Mouse (Mus musculus) cerebellum, adult 2 months (tissue): ENCODE measurements around the gene Inf2. TPM values are rescaled to one million over a fixed set of nuclear protein-coding genes. Genes with fewer than 3 reads are reported as not detected.

Experiments
- DNase-seq, 2 experiments: peaks; one replicate each; pipeline ENCODE4 v3.0.0; 2021
- H3K27ac ChIP-seq: fragments of 200-500 bp; 2 replicates; pipeline ENCODE4 v1.5.1; 2012; ENCODE audit warnings: low read length, control low read depth, inconsistent platforms; ENCODE audit not compliant: insufficient read depth
- H3K27me3 ChIP-seq: fragments of 200-500 bp; 2 replicates; pipeline ENCODE4 v1.6.1; 2012; ENCODE audit warnings: inconsistent platforms, mild to moderate bottlenecking, low read length, moderate library complexity; ENCODE audit not compliant: control insufficient read depth, insufficient read depth
- H3K4me1 ChIP-seq: fragments of 200-500 bp; 2 replicates; pipeline ENCODE4 v1.6.1; 2011; ENCODE audit warnings: low read length; ENCODE audit not compliant: control insufficient read depth, insufficient read depth
- H3K4me3 ChIP-seq: fragments of 200-500 bp; replicated peaks from 2 replicates; pipeline ENCODE3; 2011; ENCODE audit warnings: mild to moderate bottlenecking, low read depth, low read length, control low read depth; ENCODE audit not compliant: insufficient read depth
- CTCF ChIP-seq: fragments of 200-500 bp; IDR thresholded peaks from 2 replicates; pipeline ENCODE4 v1.5.1; 2011; ENCODE audit warnings: low read depth, mild to moderate bottlenecking, control low read depth, low read length, moderate library complexity, borderline replicate concordance; ENCODE audit not compliant: insufficient read depth
- POLR2A ChIP-seq: fragments of 200-500 bp; IDR thresholded peaks from 2 replicates; pipeline ENCODE4 v1.6.1; 2011; ENCODE audit warnings: low read length, control low read depth, borderline replicate concordance; ENCODE audit not compliant: insufficient read depth
- WGBS: fragments of 180-500 bp; shearing (Covaris S2); methylation state at CpG from one replicate; pipeline ENCODE4 v1.1.7; 2018; 5-methylcytosine and 5-hydroxymethylcytosine counted together
- polyA plus RNA-seq: library from polyadenylated mRNA; depleted of rRNA; stranded (reverse); fragments of >200 nt; gene quantifications from 2 replicates; pipeline ENCODE4 v1.2.3, GENCODE M21; 2012; rRNA removed

The Inf2 gene
- polyA plus RNA-seq: 34.9 and 41.8 TPM in 2 replicates

GRCm38 (mm10) chr12:112588426-112589256 is at the start of gene Inf2:
Gene Inf2 (plus strand): TSS chr12:112588784.
- no peak for TF ChIP-seq CTCF
- no peak for TF ChIP-seq POLR2A
- Histone ChIP-seq H3K4me3 (peak within 1 kb of the TSS; percentile 47), H3K27ac (no peak within 1 kb of the TSS), H3K27me3 (no peaks in the 10 kb centered on the region), H3K4me1 (peaks cover 66% of the 10 kb centered on the region)
- DNase-seq: peak; percentile 56
- whole genome bisulfite sequencing: 8% methylated on average over 60 of the region's 60 CpGs

- no peak for DNase-seq
- WGBS: 91% methylated on average over 7 of the region's 7 CpGs
- H3K4me3 ChIP-seq: no peak overlapping the region
- TF ChIP-seq POLR2A (no peak), CTCF (no peak)
- no peaks in the 10 kb centered on the region for H3K27me3 ChIP-seq
- no peaks in the 10 kb centered on the region for H3K4me1 ChIP-seq
- H3K27ac ChIP-seq: no peak overlapping the region
Observed at GRCm38 (mm10) chr12:112539466-112539965, 49.1 kb upstream of the Inf2 start.

GRCm38 (mm10) chr12:112540321-112540720 is 48.3 kb upstream of the Inf2 start:
- Histone ChIP-seq H3K4me3 (no peak overlapping the region), H3K27ac (no peak overlapping the region), H3K4me1 (no peaks in the 10 kb centered on the region), H3K27me3 (no peaks in the 10 kb centered on the region)
- no peak for DNase-seq
- WGBS: 89% methylated on average over 12 of the region's 12 CpGs
- TF ChIP-seq POLR2A (no peak), CTCF (no peak)

- WGBS: 54% methylated on average over 8 of the region's 8 CpGs
- no peak for TF ChIP-seq POLR2A
- TF ChIP-seq CTCF: no peak
- no peak for DNase-seq
- Histone ChIP-seq H3K27ac (no peak overlapping the region), H3K4me1 (no peaks in the 10 kb centered on the region), H3K4me3 (no peak overlapping the region), H3K27me3 (no peaks in the 10 kb centered on the region)
Observed at GRCm38 (mm10) chr12:112541483-112542091, 47.0 kb upstream of the Inf2 start.

GRCm38 (mm10) chr12:112542257-112542919 is 46.2 kb upstream of the Inf2 start:
- Histone ChIP-seq H3K27ac (no peak overlapping the region), H3K4me3 (no peak overlapping the region), H3K27me3 (no peaks in the 10 kb centered on the region), H3K4me1 (no peaks in the 10 kb centered on the region)
- no peak for DNase-seq
- TF ChIP-seq CTCF (no peak), POLR2A (no peak)
- WGBS: 70% methylated on average over 13 of the region's 13 CpGs

GRCm38 (mm10) chr12:112542920-112543300 is 45.7 kb upstream of the Inf2 start:
- WGBS: 5% methylated on average over 11 of the region's 11 CpGs
- TF ChIP-seq CTCF: peak; percentile 93
- TF ChIP-seq POLR2A: no peak
- no peaks in the 10 kb centered on the region for H3K4me1 ChIP-seq
- no peak overlapping the region for H3K4me3 ChIP-seq
- H3K27ac ChIP-seq: no peak overlapping the region
- no peaks in the 10 kb centered on the region for H3K27me3 ChIP-seq
- peak; percentile 73 to 84 for DNase-seq

- H3K27ac ChIP-seq: no peak overlapping the region
- DNase-seq: no peak
- H3K4me1 ChIP-seq: no peaks in the 10 kb centered on the region
- no peak for TF ChIP-seq POLR2A
- TF ChIP-seq CTCF: no peak
- H3K4me3 ChIP-seq: no peak overlapping the region
- no peaks in the 10 kb centered on the region for H3K27me3 ChIP-seq
- WGBS: 82% methylated on average over 9 of the region's 9 CpGs
Observed at GRCm38 (mm10) chr12:112543941-112544340, 44.6 kb upstream of the Inf2 start.
